Mouse (Mus musculus) kidney, adult 18-20 months (tissue): ENCODE measurements around the gene Lrrc4b.

Experiments
- DNase-seq: peaks from one replicate; pipeline ENCODE4 v3.0.0; 2021

Gene Lrrc4b

DNA sequence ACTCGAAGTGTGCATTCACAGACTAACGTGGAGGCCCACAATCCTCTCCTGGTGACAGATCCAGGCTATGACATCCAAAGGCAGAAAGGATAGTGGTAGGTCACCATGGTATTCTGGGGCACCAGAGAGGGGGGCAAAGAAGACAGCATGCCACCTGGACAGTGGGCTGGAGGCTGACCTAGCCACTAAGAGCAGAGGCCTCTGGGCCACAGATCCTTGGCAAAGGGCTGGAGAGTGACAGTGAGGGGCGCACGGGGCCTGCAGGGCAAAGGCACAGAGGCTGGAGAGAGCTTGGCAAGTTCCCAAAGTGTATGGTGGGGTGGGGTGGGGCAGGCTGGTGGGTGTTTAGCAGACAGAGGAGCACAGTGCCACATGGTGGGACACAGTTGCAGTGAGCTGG, 61.5 kb downstream of the Lrrc4b start:
- no peak for DNase-seq

GRCm38 (mm10) chr7:44491391-44491790, 62.6 kb downstream of the Lrrc4b start:
- DNase-seq: no peak

- no peak for DNase-seq
Measured at GRCm38 (mm10) chr7:44492166-44492826, 63.5 kb downstream of the Lrrc4b start.

GRCm38 (mm10) chr7:44494681-44495080, 65.9 kb downstream of the Lrrc4b start:
- no peak for DNase-seq

- no peak for DNase-seq
Measured at GRCm38 (mm10) chr7:44495086-44495485, 66.3 kb downstream of the Lrrc4b start.

- peak; percentile 98 for DNase-seq
Measured at GRCm38 (mm10) chr7:44495992-44496770, 67.4 kb downstream of the Lrrc4b start, which contains the start of the genes Emc10 and Fam71e1. Gene Emc10, minus strand, starts transcription at chr7:44496529. Gene Fam71e1, plus strand, starts transcription at chr7:44496581.

- DNase-seq: no peak
Measured at GRCm38 (mm10) chr7:44496771-44497109, 67.9 kb downstream of the Lrrc4b start.

GRCm38 (mm10) chr7:44497361-44498055, 68.7 kb downstream of the Lrrc4b start:
- no peak for DNase-seq

DNA sequence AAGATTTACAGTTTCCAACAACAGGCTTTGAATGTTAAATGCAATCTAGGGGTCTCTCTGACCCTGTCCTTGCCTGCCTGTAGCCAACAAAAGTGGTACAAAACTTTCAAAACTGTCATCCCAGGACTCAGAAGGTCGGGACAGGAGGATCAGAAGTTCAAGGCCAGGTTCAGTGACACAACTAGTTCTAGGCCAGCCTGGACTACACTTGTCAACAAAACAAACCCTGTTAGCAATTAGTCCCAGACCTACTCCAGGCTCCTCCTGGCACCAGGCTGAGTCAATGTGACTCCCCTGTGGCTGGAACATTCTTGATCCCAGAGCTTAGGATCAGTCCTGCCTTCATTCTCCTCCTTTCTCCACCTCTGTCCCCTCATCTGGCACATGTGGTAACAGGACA, 70.1 kb downstream of the Lrrc4b start:
- no peak for DNase-seq

DNA sequence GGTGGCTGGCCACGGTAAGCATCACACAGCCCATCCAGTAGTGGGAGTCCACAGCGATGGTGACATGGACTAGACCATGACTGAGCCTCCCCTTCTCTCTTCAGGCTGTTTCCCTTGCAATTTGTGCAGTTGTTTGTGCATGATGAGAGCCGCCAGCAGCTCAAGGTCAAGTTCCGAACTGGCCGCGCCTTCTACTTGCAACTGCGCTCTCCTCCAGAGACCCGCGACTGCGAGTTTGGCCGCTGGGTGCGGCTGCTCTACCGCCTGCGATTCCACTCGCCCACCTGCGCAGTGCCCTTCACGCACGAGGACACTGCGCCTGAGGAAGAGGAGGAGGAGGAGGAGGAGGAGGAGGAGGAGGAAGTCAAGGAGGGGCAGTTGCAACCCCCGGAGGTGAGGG, 71.2 kb downstream of the Lrrc4b start:
- no peak for DNase-seq

DNA sequence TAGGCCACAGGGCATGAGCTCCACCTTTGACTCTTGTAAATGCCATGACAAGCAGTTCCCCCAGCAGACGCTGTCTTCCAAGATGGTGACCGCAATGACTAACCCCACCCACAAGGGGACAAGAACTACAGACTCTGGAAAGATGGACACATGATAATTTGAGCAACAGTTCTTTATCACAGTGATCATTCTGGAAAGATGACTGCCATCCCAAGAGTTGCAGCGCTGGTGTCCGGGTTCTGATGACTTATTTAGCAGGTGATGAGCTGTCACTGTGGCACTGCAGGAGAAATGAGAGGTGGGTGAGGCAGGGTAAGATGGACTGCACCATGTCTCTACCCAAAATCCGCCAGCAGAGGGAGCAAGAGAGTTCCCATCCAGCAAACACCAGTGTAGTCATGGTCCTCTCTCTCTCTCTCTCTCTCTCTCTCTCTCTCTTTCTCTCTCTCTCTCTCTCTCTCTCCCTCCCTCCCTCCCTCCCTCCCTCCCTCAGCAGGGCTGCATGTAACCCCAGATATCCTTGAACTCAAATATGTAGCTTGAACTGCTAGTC, 72.8 kb downstream of the Lrrc4b start:
- DNase-seq: peak; percentile 71

DNA sequence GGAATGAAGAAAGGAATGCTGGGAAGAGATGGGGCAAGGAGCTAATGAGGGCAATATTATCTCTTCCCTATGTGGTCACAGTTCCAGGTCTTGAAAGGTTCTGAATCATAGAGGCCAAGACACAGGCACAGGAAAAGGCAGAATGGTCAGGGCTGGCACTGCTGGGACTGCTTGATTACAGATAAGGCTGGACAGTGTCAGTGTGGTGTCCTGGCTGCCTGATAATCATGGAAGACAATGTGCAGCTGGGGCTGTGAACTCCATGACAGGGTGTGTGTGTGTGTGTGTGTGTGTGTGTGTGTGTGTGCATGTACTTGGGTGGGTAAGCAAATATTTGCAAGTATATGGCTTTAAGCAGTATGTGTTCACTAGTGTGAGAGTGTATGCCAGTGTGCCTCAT, 78.7 kb downstream of the Lrrc4b start:
- DNase-seq: no peak
